Mouse (Mus musculus) forebrain, embryonic 10.5 days (tissue): ENCODE data around the gene Sgo1. TPM values are rescaled to one million over a fixed set of nuclear protein-coding genes. Genes with fewer than 3 reads are reported as not detected.
"Not testable (repeated sequence)": the region's sequence is repeated elsewhere in the genome, so short reads cannot be mapped to it uniquely, and the experiment has no call there.

ENCODE experiments used
- DNase-seq: peaks from one replicate; pipeline ENCODE4 v3.0.0-alpha.2; 2017; ENCODE audit warnings: low spot score; ENCODE audit errors: extremely low spot score
- H3K27ac ChIP-seq: fragments of 300-500 bp; sonication (generic); 2 replicates; pipeline ENCODE4 v1.5.1; 2016; ENCODE audit warnings: mild to moderate bottlenecking
- H3K27me3 ChIP-seq: fragments of 300-500 bp; sonication (generic); 2 replicates; pipeline ENCODE4 v1.6.1; 2016; ENCODE audit warnings: mild to moderate bottlenecking; ENCODE audit not compliant: poor library complexity, severe bottlenecking
- H3K36me3 ChIP-seq: fragments of 300-500 bp; sonication (generic); replicated peaks from 2 replicates; pipeline ENCODE4 v1.6.1; 2016; ENCODE audit warnings: mild to moderate bottlenecking, moderate library complexity
- H3K4me1 ChIP-seq: fragments of 300-500 bp; sonication (generic); 2 replicates; pipeline ENCODE4 v1.6.1; 2016
- H3K4me3 ChIP-seq: fragments of 300-500 bp; sonication (generic); 2 replicates; pipeline ENCODE4 v1.5.1; 2016; ENCODE audit warnings: mild to moderate bottlenecking, moderate library complexity
- H3K9me3 ChIP-seq: fragments of 300-500 bp; sonication (generic); 2 replicates; pipeline ENCODE4 v1.6.1; 2016; ENCODE audit warnings: mild to moderate bottlenecking, moderate library complexity
- WGBS: fragments of 180-500 bp; shearing (Covaris S2); methylation state at CpG from one replicate; pipeline ENCODE4 v1.1.7; 2016; 5-methylcytosine and 5-hydroxymethylcytosine counted together
- polyA plus RNA-seq: library from polyadenylated mRNA; unstranded; fragments of >200 nt; fragmentation: Nextera tagmentation; extraction: Ambion mirVana; gene quantifications from 2 replicates; pipeline ENCODE4 v1.2.1, GENCODE M21; 2016

Gene Sgo1
- polyA plus RNA-seq, 1 experiment from 2014 or later: 47.3 TPM

- no peaks in the 10 kb centered on the region for H3K27me3 ChIP-seq
- WGBS: 86% methylated on average over 6 of the region's 6 CpGs
- DNase-seq: no peak
These were observed 27.9 kb downstream of the Sgo1 start for GRCm38 (mm10) chr17:53661056-53661840.

GRCm38 (mm10) chr17:53659738-53660137 is 29.4 kb downstream of the Sgo1 start:
- DNase-seq: no peak
- Histone ChIP-seq H3K27me3 (no peaks in the 10 kb centered on the region), H3K36me3 (peaks cover 13% of the 10 kb centered on the region), H3K9me3 (no peaks in the 10 kb centered on the region), H3K4me1 (peaks cover 5% of the 10 kb centered on the region; the same call in 1 of the 2 replicates), H3K27ac (no peak overlapping the region), H3K4me3 (no peak overlapping the region)
- 86% methylated on average over 4 of the region's 4 CpGs for WGBS

More at GRCm38 (mm10) chr17:53661056-53661840, 27.9 kb downstream of the Sgo1 start:
- Histone ChIP-seq H3K27ac (no peak overlapping the region), H3K4me3 (no peak overlapping the region), H3K9me3 (no peaks in the 10 kb centered on the region), H3K36me3 (peaks cover 13% of the 10 kb centered on the region), H3K4me1 (peaks cover 8% of the 10 kb centered on the region; the same call in 1 of the 2 replicates)

- H3K27me3 ChIP-seq: no peaks in the 10 kb centered on the region
- peaks cover 18% of the 10 kb centered on the region for H3K36me3 ChIP-seq
These were observed 29.9 kb downstream of the Sgo1 start for GRCm38 (mm10) chr17:53659230-53659629.

GRCm38 (mm10) chr17:53658668-53659067 is 30.5 kb downstream of the Sgo1 start:
- Histone ChIP-seq H3K27ac (no peak overlapping the region), H3K4me1 (0 out of 2 replicates have a peak, but pooled peaks cover 4% of the 10 kb centered on the region), H3K36me3 (peaks cover 23% of the 10 kb centered on the region), H3K27me3 (no peaks in the 10 kb centered on the region), H3K4me3 (no peak overlapping the region), H3K9me3 (no peaks in the 10 kb centered on the region)
- WGBS: 91% methylated on average over 2 of the region's 2 CpGs
- no peak for DNase-seq

More at GRCm38 (mm10) chr17:53659230-53659629, 29.9 kb downstream of the Sgo1 start:
- Histone ChIP-seq H3K27ac (no peak overlapping the region), H3K4me3 (no peak overlapping the region), H3K9me3 (no peaks in the 10 kb centered on the region), H3K4me1 (0 out of 2 replicates have a peak, but pooled peaks cover 4% of the 10 kb centered on the region)
- DNase-seq: no peak
- 90% methylated on average over 8 of the region's 8 CpGs for WGBS

DNA sequence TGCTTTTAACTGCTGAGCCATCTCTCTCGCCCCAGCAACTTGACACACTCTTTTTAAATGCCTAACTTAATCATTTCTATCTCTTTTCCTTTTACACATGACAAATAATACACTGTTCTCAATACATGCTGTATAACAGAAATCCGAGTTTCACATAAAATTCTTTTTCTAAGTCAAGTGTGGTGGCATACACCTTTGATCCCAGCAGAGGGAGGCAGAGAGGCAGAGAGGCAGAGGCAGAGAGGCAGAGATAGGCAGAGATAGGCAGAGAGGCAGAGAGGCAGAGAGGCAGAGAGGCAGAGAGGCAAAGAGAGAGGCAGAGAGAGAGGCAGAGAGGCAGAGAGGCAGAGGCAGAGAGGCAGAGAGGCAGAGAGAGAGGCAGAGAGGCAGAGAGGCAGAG is 31.7 kb downstream of the Sgo1 start:
- 81% methylated on average over 2 of the region's 2 CpGs for WGBS
- H3K27me3 ChIP-seq, DNase-seq: not testable (repeated sequence)

GRCm38 (mm10) chr17:53656369-53656860 is 32.7 kb downstream of the Sgo1 start:
- no peaks in the 10 kb centered on the region for H3K9me3 ChIP-seq
- H3K4me1 ChIP-seq: 0 out of 2 replicates have a peak, but pooled peaks cover 4% of the 10 kb centered on the region
- H3K4me3 ChIP-seq: no peak overlapping the region
- WGBS: 76% methylated on average over 6 of the region's 6 CpGs
- peaks cover 28% of the 10 kb centered on the region for H3K36me3 ChIP-seq
- no peak for DNase-seq
- no peaks in the 10 kb centered on the region for H3K27me3 ChIP-seq
- H3K27ac ChIP-seq: no peak overlapping the region

More for the DNA sequence above, 31.7 kb downstream of the Sgo1 start:
- not testable (repeated sequence) for H3K4me3 ChIP-seq, H3K9me3 ChIP-seq, H3K27ac ChIP-seq, H3K4me1 ChIP-seq
- H3K36me3 ChIP-seq: peaks cover 28% of the 10 kb centered on the region

DNA sequence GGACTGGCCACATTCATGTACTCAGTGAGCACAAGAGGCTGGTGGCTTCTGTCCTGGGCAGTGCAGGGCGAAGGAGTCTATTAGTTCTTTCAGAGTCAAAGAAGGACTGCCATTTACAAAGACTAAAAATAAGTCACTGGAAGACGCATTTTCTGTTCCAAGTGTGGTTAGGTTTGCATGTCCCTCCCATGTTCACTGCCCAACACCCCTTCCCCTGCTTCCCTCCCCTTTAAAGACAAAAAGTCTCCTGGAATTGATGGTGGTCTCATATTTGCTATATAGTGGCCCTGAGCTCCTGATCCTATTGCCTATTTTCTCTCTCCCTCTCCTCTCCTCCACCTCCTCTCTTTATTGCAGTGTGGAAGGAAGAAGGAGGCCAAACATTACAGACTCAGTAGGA is 33.2 kb downstream of the Sgo1 start:
- Histone ChIP-seq H3K36me3 (peaks cover 28% of the 10 kb centered on the region), H3K27ac (no peak overlapping the region), H3K9me3 (no peaks in the 10 kb centered on the region), H3K4me3 (no peak overlapping the region), H3K4me1 (0 out of 2 replicates have a peak, but pooled peaks cover 4% of the 10 kb centered on the region), H3K27me3 (no peaks in the 10 kb centered on the region)
- WGBS: 89% methylated on average over 2 of the region's 2 CpGs
- DNase-seq: no peak

GRCm38 (mm10) chr17:53655081-53655480 is 34.1 kb downstream of the Sgo1 start:
- no peaks in the 10 kb centered on the region for H3K27me3 ChIP-seq
- no peak overlapping the region for H3K4me3 ChIP-seq
- H3K36me3 ChIP-seq: peaks cover 24% of the 10 kb centered on the region
- DNase-seq: no peak
- 92% methylated on average over 6 of the region's 6 CpGs for WGBS
- 0 out of 2 replicates have a peak, but pooled peaks cover 4% of the 10 kb centered on the region for H3K4me1 ChIP-seq
- no peak overlapping the region for H3K27ac ChIP-seq
- H3K9me3 ChIP-seq: no peaks in the 10 kb centered on the region

DNA sequence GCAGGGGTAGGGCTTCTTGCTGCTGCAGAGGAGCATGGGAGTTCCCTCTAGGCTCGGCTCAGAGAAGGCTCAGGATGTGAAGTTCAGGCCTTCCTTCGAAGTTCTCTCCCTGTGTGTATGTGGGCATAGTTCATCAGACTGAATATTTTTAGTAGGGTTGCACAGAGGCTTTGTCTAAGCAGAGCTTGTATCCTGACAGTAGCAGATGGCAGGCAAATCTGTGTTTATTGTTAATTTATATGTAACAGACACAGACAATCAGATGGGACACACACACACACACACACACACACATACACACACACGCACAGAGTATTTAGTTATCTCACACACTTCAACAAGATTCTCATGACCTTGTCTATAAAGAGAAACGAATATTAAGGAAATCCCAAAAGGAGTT is 34.5 kb downstream of the Sgo1 start:
- 84% methylated on average over 4 of the region's 4 CpGs for WGBS
- Histone ChIP-seq H3K27me3 (no peaks in the 10 kb centered on the region), H3K27ac (no peak overlapping the region)

GRCm38 (mm10) chr17:53650251-53650661 is 38.9 kb downstream of the Sgo1 start:
- no peaks in the 10 kb centered on the region for H3K9me3 ChIP-seq
- no peak overlapping the region for H3K4me3 ChIP-seq
- peaks cover 25% of the 10 kb centered on the region for H3K36me3 ChIP-seq
- H3K27me3 ChIP-seq: no peaks in the 10 kb centered on the region
- 86% methylated on average over 2 of the region's 2 CpGs for WGBS
- no peaks in the 10 kb centered on the region for H3K4me1 ChIP-seq
- no peak for DNase-seq
- H3K27ac ChIP-seq: no peak overlapping the region

More for the DNA sequence above, 34.5 kb downstream of the Sgo1 start:
- Histone ChIP-seq H3K36me3 (peaks cover 19% of the 10 kb centered on the region), H3K4me1 (0 out of 2 replicates have a peak, but pooled peaks cover 4% of the 10 kb centered on the region), H3K4me3 (no peak overlapping the region), H3K9me3 (no peaks in the 10 kb centered on the region)
- no peak for DNase-seq

GRCm38 (mm10) chr17:53643360-53643759 is 45.8 kb downstream of the Sgo1 start:
- DNase-seq: no peak
- Histone ChIP-seq H3K4me3 (no peak overlapping the region), H3K9me3 (no peaks in the 10 kb centered on the region), H3K4me1 (no peaks in the 10 kb centered on the region), H3K36me3 (peaks cover 30% of the 10 kb centered on the region), H3K27me3 (no peaks in the 10 kb centered on the region), H3K27ac (no peak overlapping the region)
- WGBS: 85% methylated on average over 4 of the region's 4 CpGs

DNA sequence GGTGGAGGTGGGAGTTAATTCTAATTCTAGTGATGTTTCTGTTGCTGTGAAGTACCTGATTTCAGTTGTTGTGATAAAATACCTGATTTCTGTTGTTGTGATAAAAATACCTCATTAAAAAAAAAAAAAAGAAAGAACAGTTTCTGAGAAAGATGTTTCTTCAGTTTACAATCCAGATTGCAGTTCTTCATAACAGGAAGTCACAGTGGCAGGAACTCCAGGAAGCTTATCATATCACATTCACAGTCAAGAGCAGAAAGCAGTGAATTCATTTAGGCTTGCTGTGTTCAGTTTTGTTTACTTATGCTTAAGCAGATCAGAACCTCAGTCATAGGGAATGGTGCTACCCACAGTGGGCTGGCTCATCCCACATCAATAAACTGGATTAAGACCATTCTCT is 57.8 kb downstream of the Sgo1 start:
- no peaks in the 10 kb centered on the region for H3K4me1 ChIP-seq
- no peak for DNase-seq
- no peak overlapping the region for H3K27ac ChIP-seq
- H3K9me3 ChIP-seq: no peaks in the 10 kb centered on the region
- no peak overlapping the region for H3K4me3 ChIP-seq
- H3K36me3 ChIP-seq: peaks cover 8% of the 10 kb centered on the region
- H3K27me3 ChIP-seq: no peaks in the 10 kb centered on the region

DNA sequence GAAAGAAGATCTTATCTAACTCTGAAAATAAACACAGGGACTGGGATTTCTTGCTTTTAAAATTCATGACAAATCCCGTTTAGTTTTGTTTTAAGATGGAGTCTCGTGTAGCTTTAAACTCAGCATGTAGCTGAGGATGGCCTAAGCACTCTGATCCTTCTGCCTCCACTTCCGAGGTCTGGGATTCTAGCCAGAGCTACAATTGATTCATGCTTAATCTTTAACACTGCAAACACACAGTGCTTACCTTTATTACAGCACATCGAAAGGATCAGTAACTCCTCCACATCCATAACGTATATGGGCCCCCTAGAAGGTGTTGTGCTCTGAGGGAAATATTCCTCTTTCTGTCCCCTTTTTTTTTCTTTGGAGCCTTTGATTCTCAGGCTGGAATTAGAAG is 61.0 kb downstream of the Sgo1 start:
- H3K27ac ChIP-seq: no peak overlapping the region

More for the DNA sequence above, 61.0 kb downstream of the Sgo1 start:
- WGBS: 86% methylated on average over 5 of the region's 5 CpGs
- Histone ChIP-seq H3K4me1 (no peaks in the 10 kb centered on the region), H3K36me3 (peaks cover 15% of the 10 kb centered on the region), H3K4me3 (no peak overlapping the region), H3K9me3 (no peaks in the 10 kb centered on the region), H3K27me3 (no peaks in the 10 kb centered on the region)
- DNase-seq: no peak
